Mouse (Mus musculus) G1E (cell line): ENCODE results near the gene Ifngr2. TPM values are rescaled to one million over a fixed set of nuclear protein-coding genes. Genes with fewer than 3 reads are reported as not detected.

Experiments
- ATAC-seq: 2 replicates; pipeline ENCODE4 v1.8.0; 2016; ENCODE audit warnings: mild to moderate bottlenecking; ENCODE audit not compliant: insufficient number of reproducible peaks, poor library complexity, low FRiP score, severe bottlenecking; ENCODE audit errors: extremely low read depth
- DNase-seq: peaks from one replicate; pipeline ENCODE4 v3.0.0; 2012; ENCODE audit warnings: low spot score
- H3K27me3 ChIP-seq: 2 replicates; pipeline ENCODE4 v1.6.1; 2012; ENCODE audit warnings: mild to moderate bottlenecking, low read length, inconsistent platforms; ENCODE audit not compliant: insufficient read depth
- H3K36me3 ChIP-seq: replicated peaks from 2 replicates; pipeline ENCODE3; 2012; ENCODE audit warnings: mild to moderate bottlenecking, inconsistent platforms
- H3K4me1 ChIP-seq: 2 replicates; pipeline ENCODE4 v1.6.1; 2012; ENCODE audit warnings: low read depth, low read length, inconsistent platforms, mixed read lengths; ENCODE audit not compliant: insufficient read depth
- H3K4me3 ChIP-seq: 2 replicates; pipeline ENCODE4 v1.5.1; 2012; ENCODE audit warnings: low read depth, mild to moderate bottlenecking, inconsistent platforms, low read length, moderate library complexity, mixed read lengths
- H3K9me3 ChIP-seq: replicated peaks from 2 replicates; pipeline ENCODE4 v1.6.1; 2012; ENCODE audit warnings: inconsistent platforms
- CTCF ChIP-seq: IDR thresholded peaks from 2 replicates; pipeline ENCODE4 v1.5.1; 2012; ENCODE audit warnings: low read depth, low read length, inconsistent platforms, mixed read lengths
- GATA1 ChIP-seq: IDR thresholded peaks from 2 replicates; pipeline ENCODE4 v1.6.1; 2012; ENCODE audit warnings: borderline replicate concordance, low read length, inconsistent platforms, mixed read lengths
- GATA2 ChIP-seq: IDR thresholded peaks from 2 replicates; pipeline ENCODE4 v1.6.1; 2012; ENCODE audit warnings: low read depth, low read length, inconsistent platforms, borderline replicate concordance
- POLR2AphosphoS5 ChIP-seq: IDR thresholded peaks from 2 replicates; pipeline ENCODE4 v1.6.1; 2012; ENCODE audit warnings: low read depth, low read length, inconsistent platforms; ENCODE audit not compliant: insufficient replicate concordance
- TAL1 ChIP-seq: conservative IDR thresholded peaks from 2 replicates; pipeline ENCODE4 v1.6.1; 2012; ENCODE audit warnings: low read depth, low read length, inconsistent platforms, mixed read lengths
- polyA plus RNA-seq: library from polyadenylated mRNA; stranded (reverse); fragments of >175 nt; gene quantifications from 2 replicates; pipeline ENCODE4 v1.2.3, GENCODE M21; 2012
- total RNA-seq, 2 experiments: library from RNA; stranded (forward) in 1 of 2; stranded (reverse) in 1 of 2; fragments of 200-1000 nt in 1 of 2; fragments of >200 nt in 1 of 2; fragmentation: Nextera tagmentation in 1 of 2; gene quantifications; 2 replicates each; pipeline ENCODE4 v1.2.3; 2014 to 2017

The Ifngr2 gene
- total and polyA plus RNA-seq, 3 experiments, result 20.0 to 38.9 (median 20.8) TPM

DNA sequence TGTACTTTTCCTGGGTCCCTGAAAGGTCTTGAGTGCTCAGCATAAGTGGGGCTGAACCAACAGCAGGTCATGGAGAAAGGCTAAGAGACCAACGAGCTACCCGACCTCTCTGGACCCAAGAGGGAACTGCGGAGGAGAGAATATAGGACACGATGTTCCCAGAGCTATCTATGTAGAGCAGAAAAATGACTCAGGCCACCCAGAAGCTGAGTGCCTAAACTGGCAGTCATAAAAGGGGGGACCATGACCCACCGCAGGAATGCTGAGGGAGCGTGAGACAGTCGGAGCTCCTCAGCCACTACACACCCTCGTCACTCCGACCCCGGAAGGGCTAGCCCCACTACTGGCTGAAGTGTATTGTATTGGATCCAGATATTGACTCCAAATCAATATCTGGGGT is 22.1 kb downstream of the Ifngr2 start:
- H3K27me3 ChIP-seq, result peaks cover 5% of the 10 kb centered on the region
- H3K4me3 ChIP-seq, result no peak overlapping the region
- H3K36me3 ChIP-seq, result peaks cover 27% of the 10 kb centered on the region
- no peak for TF ChIP-seq GATA2
- TF ChIP-seq TAL1, result no peak
- TF ChIP-seq GATA1, result no peak
- TF ChIP-seq CTCF, result no peak
- no peak for TF ChIP-seq POLR2AphosphoS5
- H3K4me1 ChIP-seq, result peaks cover 20% of the 10 kb centered on the region
- H3K9me3 ChIP-seq, result 0 out of 2 replicates have a peak, but pooled peaks cover 2% of the 10 kb centered on the region
- DNase-seq (no peak), ATAC-seq (no peak)

DNA sequence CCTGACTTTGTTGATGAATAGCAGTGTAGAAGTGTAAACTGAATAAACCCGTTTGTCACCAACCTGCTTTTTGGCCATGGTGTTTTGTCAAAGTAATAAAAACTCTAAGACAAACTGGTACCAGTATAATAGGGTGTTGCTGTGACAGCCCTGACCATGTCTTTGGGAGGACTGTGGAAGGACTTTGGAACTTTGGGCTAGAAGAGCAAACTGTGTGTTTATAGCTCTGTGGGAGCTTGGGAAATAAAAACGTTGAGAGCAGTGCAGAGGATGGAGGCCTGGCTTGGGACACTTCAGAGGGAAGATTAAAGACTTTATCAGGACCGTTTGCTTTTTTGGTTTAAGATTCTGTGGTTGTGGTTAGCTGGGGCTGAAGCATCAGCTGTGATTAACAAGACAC is 24.2 kb downstream of the Ifngr2 start:
- TF ChIP-seq GATA2, result no peak
- no peak for TF ChIP-seq TAL1
- TF ChIP-seq GATA1, result no peak
- TF ChIP-seq POLR2AphosphoS5, result no peak
- TF ChIP-seq CTCF, result no peak
- DNase-seq (no peak), ATAC-seq (no peak)
- Histone ChIP-seq H3K36me3 (peaks cover 30% of the 10 kb centered on the region), H3K27me3 (peaks cover 5% of the 10 kb centered on the region), H3K4me3 (no peak overlapping the region), H3K4me1 (peaks cover 8% of the 10 kb centered on the region; the same call in 1 of the 2 replicates), H3K9me3 (no peaks in the 10 kb centered on the region)

DNA sequence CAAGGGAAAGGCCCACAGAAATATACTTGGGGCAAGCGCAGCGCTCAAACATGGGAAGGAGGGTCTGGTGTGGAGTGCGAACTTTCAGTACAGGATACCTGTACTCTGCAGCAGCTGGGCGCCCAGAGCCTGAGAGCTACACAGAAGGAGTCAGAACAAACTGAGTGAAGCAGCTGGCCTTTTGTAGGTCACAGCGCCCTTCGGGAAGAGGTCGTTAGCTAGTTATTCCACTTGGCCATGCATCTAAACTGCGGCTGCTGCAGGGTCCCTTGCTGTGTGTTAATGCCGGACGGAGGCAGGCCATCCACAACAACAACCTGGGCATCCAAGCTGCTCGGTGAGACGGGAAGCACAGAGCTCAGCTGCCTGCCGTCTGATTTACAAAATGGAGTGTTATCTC is 28.3 kb downstream of the Ifngr2 start:
- Histone ChIP-seq H3K4me3 (no peak overlapping the region), H3K27me3 (peaks cover 2% of the 10 kb centered on the region; the same call in 1 of the 2 replicates), H3K4me1 (peaks cover 10% of the 10 kb centered on the region), H3K36me3 (peaks cover 61% of the 10 kb centered on the region), H3K9me3 (no peaks in the 10 kb centered on the region)
- TF ChIP-seq CTCF, result no peak
- DNase-seq, result no peak
- ATAC-seq, result no peak

DNA sequence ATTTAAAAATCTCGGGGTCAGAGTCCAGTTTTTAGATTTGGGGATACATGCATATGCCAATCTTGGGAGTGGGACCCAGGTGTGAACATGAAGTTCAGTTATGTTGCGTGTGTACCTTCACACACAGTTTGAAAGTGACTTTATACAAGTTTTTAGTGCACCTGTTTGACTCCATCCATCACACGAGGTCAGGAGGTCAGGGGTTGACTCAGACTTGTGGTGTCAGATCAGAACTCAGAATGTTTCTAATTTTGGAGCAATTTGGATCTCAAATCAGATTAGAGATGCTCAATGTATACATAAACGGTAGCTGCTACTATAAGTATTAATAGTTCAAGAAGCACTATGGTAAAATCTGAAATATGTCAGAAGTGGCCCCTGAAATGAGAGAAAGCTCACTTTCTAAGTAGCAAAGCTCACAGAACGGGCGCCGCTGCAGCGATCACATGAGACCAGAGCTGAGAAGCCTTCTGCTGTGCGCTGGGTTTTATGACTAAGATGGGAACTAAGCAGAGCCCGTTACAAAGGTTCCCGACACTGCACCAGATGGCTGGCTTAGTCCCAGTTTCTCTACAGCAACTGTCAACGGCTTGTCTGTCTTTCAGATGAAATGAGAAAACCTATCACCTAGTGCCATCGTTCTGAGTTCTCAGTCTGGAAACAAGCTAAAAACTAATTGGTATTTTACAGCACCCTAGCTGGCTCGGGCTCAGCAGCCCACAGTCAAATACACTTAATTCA is 32.3 kb downstream of the Ifngr2 start:
- ATAC-seq (no peak), DNase-seq (no peak)
- TF ChIP-seq CTCF (no peak), GATA2 (no peak), TAL1 (no peak), POLR2AphosphoS5 (no peak), GATA1 (no peak)
- no peaks in the 10 kb centered on the region for H3K9me3 ChIP-seq
- H3K27me3 ChIP-seq, result no peaks in the 10 kb centered on the region
- H3K4me1 ChIP-seq, result peaks cover 4% of the 10 kb centered on the region; the same call in 1 of the 2 replicates
- peaks cover 70% of the 10 kb centered on the region for H3K36me3 ChIP-seq
- H3K4me3 ChIP-seq, result no peak overlapping the region

DNA sequence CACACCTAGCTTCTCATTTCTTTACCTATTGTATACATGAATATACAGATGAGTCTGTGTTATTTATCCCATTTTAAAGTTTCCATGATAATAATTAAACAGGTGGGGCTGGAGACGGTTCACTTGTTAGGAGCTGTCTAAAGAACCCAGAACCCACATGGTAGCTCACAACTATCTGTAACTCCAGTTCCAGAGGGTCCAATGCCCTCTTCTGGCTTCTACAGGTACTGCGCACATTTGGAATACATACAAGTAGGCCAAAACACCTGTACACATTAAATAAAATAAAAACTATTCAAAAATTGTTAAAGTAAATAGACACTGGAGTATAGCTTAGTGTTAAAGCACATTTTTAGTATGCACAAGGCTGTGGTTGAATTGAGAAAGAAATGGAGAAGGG is 35.4 kb downstream of the Ifngr2 start:
- DNase-seq, result no peak

DNA sequence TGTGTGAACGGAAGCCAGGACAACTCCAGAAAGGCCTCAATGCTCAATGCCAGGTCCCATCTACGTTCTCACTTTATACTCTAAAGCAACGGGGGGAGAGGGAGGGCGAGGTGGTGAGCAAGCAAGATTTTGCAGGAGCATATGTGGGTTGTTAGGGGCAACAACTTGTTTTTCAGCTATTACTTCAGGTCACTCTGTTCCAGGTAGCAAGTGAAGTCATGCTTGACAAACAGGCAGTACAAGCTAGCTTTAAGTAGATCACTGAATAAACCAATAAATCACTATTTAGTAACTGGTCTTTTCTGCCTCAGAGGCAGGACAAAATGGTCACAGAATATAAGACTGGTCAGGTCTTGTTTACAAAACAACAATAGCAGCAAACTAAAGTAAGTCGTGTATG is 38.7 kb downstream of the Ifngr2 start:
- ATAC-seq, result no peak
- TF ChIP-seq GATA1 (no peak), POLR2AphosphoS5 (no peak), GATA2 (no peak), CTCF (no peak), TAL1 (no peak)

More for the DNA sequence above, 35.4 kb downstream of the Ifngr2 start:
- no peak for ATAC-seq
- Histone ChIP-seq H3K36me3 (peaks cover 68% of the 10 kb centered on the region), H3K4me3 (no peak overlapping the region), H3K4me1 (peaks cover 9% of the 10 kb centered on the region; the same call in 1 of the 2 replicates), H3K9me3 (no peaks in the 10 kb centered on the region), H3K27me3 (no peaks in the 10 kb centered on the region)
- TF ChIP-seq GATA2 (no peak), CTCF (0 out of 2 replicates have a peak, but pooled peaks have one; percentile 18)

DNA sequence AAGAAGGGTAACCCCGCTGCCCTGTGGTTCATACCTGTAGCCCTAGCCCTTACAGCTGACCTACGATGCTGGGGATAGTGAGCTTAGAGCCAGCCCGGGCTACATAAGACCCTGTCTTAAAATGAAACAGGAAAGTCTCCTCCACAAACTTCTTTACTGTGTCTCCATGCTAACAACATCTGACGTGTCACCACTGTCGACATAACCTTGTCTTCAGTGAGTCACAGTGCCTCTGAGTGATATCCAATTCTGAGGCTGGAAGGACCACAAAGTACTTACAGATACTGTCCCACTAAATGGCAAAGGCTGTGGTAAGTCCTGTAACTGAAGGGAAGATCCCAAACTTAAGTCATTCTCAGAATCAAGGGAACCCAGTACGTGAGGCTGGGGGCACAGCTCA is 39.4 kb downstream of the Ifngr2 start:
- Histone ChIP-seq H3K27me3 (no peaks in the 10 kb centered on the region; the same call in 1 of the 2 replicates), H3K4me3 (no peak overlapping the region), H3K36me3 (peaks cover 61% of the 10 kb centered on the region), H3K4me1 (peaks cover 17% of the 10 kb centered on the region), H3K9me3 (no peaks in the 10 kb centered on the region)
- DNase-seq (no peak), ATAC-seq (no peak)
- TF ChIP-seq TAL1 (no peak), POLR2AphosphoS5 (no peak), CTCF (no peak), GATA2 (no peak), GATA1 (no peak)

More for the DNA sequence above, 38.7 kb downstream of the Ifngr2 start:
- H3K4me3 ChIP-seq, result no peak overlapping the region
- no peaks in the 10 kb centered on the region; the same call in 1 of the 2 replicates for H3K27me3 ChIP-seq
- DNase-seq, result no peak
- H3K4me1 ChIP-seq, result peaks cover 19% of the 10 kb centered on the region
- peaks cover 60% of the 10 kb centered on the region for H3K36me3 ChIP-seq
- no peaks in the 10 kb centered on the region for H3K9me3 ChIP-seq
